Mouse (Mus musculus) thymus, postnatal 0 days (tissue): ENCODE data around the gene Shpk. TPM values are rescaled to one million over a fixed set of nuclear protein-coding genes. Genes with fewer than 3 reads are reported as not detected.

Source experiments
- DNase-seq: peaks from one replicate; pipeline ENCODE4 v3.0.0-alpha.2; 2015; ENCODE audit warnings: low spot score
- polyA plus RNA-seq: library from polyadenylated mRNA; unstranded; fragments of >200 nt; fragmentation: Nextera tagmentation; extraction: Ambion mirVana; gene quantifications from 2 replicates; pipeline ENCODE4 v1.2.1, GENCODE M21; 2015

Gene Shpk
- polyA plus RNA-seq, 1 experiment from 2014 or later: 2.2 TPM

- DNase-seq: peak; percentile 36
Observed at GRCm38 (mm10) chr11:73199879-73200278, 619 bp downstream of the Shpk start.

- no peak for DNase-seq
Observed at GRCm38 (mm10) chr11:73201021-73201420, 1.8 kb downstream of the Shpk start.

GRCm38 (mm10) chr11:73201597-73201996 is 2.3 kb downstream of the Shpk start:
- no peak for DNase-seq

GRCm38 (mm10) chr11:73203895-73204294 is 4.6 kb downstream of the Shpk start:
- no peak for DNase-seq

- no peak for DNase-seq
Observed at GRCm38 (mm10) chr11:73205194-73205593, 5.9 kb downstream of the Shpk start.

- no peak for DNase-seq
Observed at GRCm38 (mm10) chr11:73207621-73208020, 8.4 kb downstream of the Shpk start.

GRCm38 (mm10) chr11:73213956-73214355 is 14.7 kb downstream of the Shpk start:
- DNase-seq: no peak

- no peak for DNase-seq
Observed at GRCm38 (mm10) chr11:73219671-73220070, 20.4 kb downstream of the Shpk start.

GRCm38 (mm10) chr11:73220651-73221050 is 21.4 kb downstream of the Shpk start:
- DNase-seq: no peak

GRCm38 (mm10) chr11:73222846-73223245 is 23.6 kb downstream of the Shpk start:
- DNase-seq: no peak

- no peak for DNase-seq
Observed at GRCm38 (mm10) chr11:73223966-73224365, 24.7 kb downstream of the Shpk start.

GRCm38 (mm10) chr11:73225856-73226255 is 26.6 kb downstream of the Shpk start:
- no peak for DNase-seq

GRCm38 (mm10) chr11:73228881-73229280 is 29.6 kb downstream of the Shpk start:
- no peak for DNase-seq

- no peak for DNase-seq
Observed at GRCm38 (mm10) chr11:73230081-73230480, 30.8 kb downstream of the Shpk start.

- DNase-seq: no peak
Observed at GRCm38 (mm10) chr11:73232513-73232912, 33.3 kb downstream of the Shpk start.

GRCm38 (mm10) chr11:73233992-73234391 is 34.7 kb downstream of the Shpk start, which contains the start of gene Trpv1:
TSS of gene Trpv1 (plus strand) at chr11:73234292.
- DNase-seq: no peak

GRCm38 (mm10) chr11:73235990-73236701 is 36.9 kb downstream of the Shpk start:
- DNase-seq: no peak

- DNase-seq: no peak
Observed at GRCm38 (mm10) chr11:73236731-73237130, 37.5 kb downstream of the Shpk start.

- no peak for DNase-seq
Observed at GRCm38 (mm10) chr11:73242199-73242598, 42.9 kb downstream of the Shpk start.

- DNase-seq: no peak
Observed at GRCm38 (mm10) chr11:73242777-73243176, 43.5 kb downstream of the Shpk start.

- DNase-seq: no peak
Observed at GRCm38 (mm10) chr11:73257362-73257945, 58.2 kb downstream of the Shpk start.

- DNase-seq: no peak
Observed at GRCm38 (mm10) chr11:73258664-73259063, 59.4 kb downstream of the Shpk start.

GRCm38 (mm10) chr11:73260457-73260856 is 61.2 kb downstream of the Shpk start:
- DNase-seq: no peak
